Mouse (Mus musculus) heart, postnatal 14 days (tissue): ENCODE data around the gene Zbtb22. TPM values are rescaled to one million over a fixed set of nuclear protein-coding genes. Genes with fewer than 3 reads are reported as not detected.
"Not testable (repeated sequence)": the region's sequence is repeated elsewhere in the genome, so short reads cannot be mapped to it uniquely, and the experiment has no call there.

Experiments
- DNase-seq, 2 experiments: peaks; one replicate each; pipeline ENCODE4 v3.0.0; 2021 to 2022
- intact Hi-C: fragments of 180-260 bp; cut with DNase I; formaldehyde crosslinking; loops from one replicate; pipeline ENCODE4 v1.15.1; 2025
- total RNA-seq, 2 experiments: library from RNA; stranded (reverse); gene quantifications; 2 replicates each; pipeline ENCODE4 v1.2.3; 2021

Gene Zbtb22
- total RNA-seq, 2 experiments from 2014 or later, result 16.8 to 20.3 TPM

DNA sequence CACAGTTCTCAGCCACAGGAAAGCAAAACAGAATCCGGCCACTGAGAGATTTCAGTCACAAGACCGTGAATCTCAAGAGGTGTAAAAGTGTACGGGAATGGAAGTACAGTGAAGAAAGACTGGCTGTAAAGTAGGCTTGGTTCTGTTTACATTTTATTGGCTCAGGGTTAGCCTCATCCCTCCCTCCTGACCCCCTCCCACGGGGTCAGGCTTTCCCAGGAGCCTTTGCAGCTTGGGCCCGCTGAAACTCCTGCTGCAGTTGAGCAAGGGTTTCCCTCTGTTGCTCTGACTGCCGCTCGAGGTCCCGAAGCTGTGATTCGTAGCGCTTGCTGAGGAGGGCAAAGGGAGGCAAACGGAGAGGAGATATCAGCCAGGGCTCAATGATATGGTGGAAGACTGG is 23.1 kb downstream of the Zbtb22 start:
- intact Hi-C loops, result no loop called here
- DNase-seq, result no peak

- DNase-seq, result peak; percentile 86 to 92
- intact Hi-C loops, result no loop called here
These were observed 24.6 kb downstream of the Zbtb22 start, which contains the start of the genes Pfdn6 and Wdr46 for GRCm38 (mm10) chr17:33940206-33940805. Pfdn6 (minus strand) TSS chr17:33940343. Wdr46 (plus strand) TSS chr17:33940660.

GRCm38 (mm10) chr17:33940981-33941380 is 25.3 kb downstream of the Zbtb22 start:
- intact Hi-C loops, result no loop called here
- DNase-seq, result no peak

GRCm38 (mm10) chr17:33941381-33941780 is 25.7 kb downstream of the Zbtb22 start:
- DNase-seq, result no peak
- intact Hi-C loops, result no loop called here

DNA sequence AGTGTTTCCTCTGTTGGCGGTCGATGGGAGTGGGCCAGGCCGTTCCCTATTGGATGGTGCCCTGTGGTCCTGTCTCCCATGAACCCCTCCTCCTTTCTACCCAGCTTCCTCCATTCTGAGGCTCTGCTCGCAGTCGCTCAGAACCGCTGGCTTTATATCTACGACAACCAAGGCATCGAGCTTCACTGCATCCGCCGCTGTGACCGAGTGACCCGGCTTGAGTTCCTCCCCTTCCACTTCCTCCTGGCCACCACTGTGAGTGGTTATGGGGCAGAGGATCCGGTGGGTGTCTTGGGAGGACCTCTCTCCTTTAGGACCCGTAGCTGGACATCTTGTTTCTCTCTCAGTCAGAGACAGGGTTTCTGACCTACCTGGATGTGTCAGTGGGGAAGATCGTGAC is 27.8 kb downstream of the Zbtb22 start:
- intact Hi-C loops, result no loop called here
- no peak for DNase-seq

DNA sequence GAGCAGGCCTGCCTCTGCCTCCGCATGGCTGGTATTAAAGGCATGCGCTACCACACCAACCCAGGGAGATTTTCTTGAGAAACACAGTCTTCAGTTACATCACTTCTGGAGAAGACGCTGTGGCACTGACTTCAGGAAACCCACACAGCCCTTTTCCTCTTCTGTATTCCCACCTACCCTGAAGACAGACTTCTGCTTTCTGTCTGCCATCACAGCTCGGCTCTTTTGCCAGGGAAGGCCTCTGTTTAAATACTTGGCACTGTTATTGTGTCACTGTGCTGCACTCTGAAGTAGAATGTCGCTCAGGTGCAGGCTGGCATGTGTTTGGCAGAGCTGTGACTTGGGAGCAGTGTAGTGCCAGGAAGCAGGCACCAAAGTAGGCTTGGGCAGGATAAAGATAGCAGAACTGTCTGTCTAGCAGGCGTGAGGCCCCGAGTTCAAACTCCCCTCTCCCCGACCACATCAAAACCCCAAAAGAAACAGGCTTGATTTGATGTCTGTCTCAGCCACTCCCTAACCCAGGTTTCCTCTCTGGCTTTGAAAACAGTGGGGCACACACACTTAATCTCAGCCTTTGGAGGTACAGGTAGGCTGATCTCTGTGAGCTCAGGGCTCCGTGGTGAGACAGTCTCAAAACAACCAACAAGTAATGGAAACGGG is 31.9 kb downstream of the Zbtb22 start:
- intact Hi-C loops, result no loop called here
- DNase-seq, result no peak

DNA sequence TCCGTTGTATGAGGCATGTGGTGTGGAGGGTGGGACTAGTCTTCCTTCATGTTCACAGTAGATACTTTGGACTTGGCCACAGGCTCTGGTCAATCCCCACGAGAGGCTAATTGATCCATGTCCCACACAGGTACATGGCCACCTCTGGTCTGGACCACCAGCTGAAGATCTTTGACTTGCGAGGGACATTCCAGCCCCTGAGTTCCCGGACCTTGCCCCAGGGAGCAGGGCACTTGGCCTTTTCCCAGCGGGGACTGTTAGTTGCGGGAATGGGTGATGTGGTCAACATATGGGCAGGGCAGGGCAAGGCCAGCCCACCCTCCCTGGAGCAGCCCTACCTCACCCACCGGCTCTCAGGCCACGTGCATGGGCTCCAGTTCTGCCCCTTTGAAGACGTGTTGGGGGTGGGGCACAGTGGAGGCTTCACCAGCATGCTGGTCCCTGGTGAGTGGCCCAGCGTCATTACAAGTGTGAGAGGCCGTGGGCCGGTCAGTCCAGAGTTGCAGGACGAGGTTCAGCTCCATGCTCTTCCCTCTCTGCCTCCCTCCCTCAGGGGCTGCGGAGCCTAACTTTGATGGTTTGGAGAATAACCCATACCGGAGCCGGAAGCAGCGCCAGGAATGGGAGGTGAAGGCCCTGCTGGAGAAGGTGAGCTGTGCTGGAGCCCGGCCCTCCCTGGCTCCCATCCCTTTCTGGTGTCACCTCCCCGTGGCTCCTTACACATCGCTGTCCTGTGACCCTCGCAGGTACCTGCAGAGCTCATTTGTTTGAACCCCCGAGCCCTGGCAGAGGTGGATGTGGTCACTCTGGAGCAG is 32.6 kb downstream of the Zbtb22 start:
- no peak for DNase-seq
- intact Hi-C loops, result no loop called here

GRCm38 (mm10) chr17:33948905-33949537 is 33.3 kb downstream of the Zbtb22 start:
- intact Hi-C loops, result no loop called here
- no peak for DNase-seq

DNA sequence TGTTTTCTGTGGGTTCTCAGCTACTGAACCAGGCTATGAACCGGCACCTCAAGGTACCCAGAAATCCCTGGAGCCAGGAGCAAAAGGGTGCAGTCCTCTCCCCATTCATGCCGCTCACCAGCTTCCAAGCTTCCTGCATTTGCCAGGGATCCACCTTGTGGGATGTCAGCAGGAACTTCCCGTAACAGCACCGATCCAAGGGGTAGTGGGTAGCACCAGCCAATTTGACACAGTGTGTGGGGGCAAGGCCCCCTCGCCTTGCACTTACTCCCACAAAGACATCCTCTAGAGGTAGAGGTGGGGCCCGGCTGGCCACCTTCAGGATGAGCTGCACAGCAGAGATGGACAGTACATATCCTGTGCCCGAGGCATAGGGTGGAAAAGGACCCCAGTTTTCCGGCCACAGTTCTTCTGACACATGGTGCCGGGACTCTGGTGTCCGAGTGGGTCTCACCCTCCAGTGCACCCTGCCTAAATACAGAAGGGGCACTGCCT is 34.5 kb downstream of the Zbtb22 start:
- intact Hi-C loops, result no loop called here
- no peak for DNase-seq

- peak; percentile 72 to 78 for DNase-seq
- intact Hi-C loops, result no loop called here
These were observed 35.6 kb downstream of the Zbtb22 start, which contains the start of gene B3galt4 for GRCm38 (mm10) chr17:33951021-33951946. B3galt4 (minus strand) TSS chr17:33951488.

DNA sequence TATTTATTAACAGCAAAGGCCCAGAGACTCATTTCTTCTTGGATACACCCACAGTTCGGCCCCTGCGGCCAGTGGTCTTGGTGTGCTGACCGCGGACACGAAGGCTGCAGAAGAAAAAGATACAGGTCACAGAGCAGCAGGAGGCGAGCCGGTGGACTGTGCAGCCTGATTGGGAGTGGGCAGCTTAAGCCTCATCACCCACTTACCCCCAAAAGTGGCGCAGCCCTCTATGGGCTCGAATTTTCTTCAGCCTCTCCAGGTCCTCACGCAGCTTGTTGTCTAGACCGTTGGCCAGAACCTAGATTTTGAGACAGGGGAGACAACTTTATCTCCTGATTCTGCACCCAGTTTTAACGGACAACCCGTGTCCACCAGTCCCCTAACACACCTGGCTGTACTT is 36.3 kb downstream of the Zbtb22 start:
- intact Hi-C loops, DNase-seq: not testable (repeated sequence)

GRCm38 (mm10) chr17:33952879-33953278 is 37.2 kb downstream of the Zbtb22 start:
- DNase-seq, result no peak
- intact Hi-C loops, result no loop called here

GRCm38 (mm10) chr17:33953310-33953709 is 37.6 kb downstream of the Zbtb22 start:
- intact Hi-C loops, result no loop called here
- no peak for DNase-seq

DNA sequence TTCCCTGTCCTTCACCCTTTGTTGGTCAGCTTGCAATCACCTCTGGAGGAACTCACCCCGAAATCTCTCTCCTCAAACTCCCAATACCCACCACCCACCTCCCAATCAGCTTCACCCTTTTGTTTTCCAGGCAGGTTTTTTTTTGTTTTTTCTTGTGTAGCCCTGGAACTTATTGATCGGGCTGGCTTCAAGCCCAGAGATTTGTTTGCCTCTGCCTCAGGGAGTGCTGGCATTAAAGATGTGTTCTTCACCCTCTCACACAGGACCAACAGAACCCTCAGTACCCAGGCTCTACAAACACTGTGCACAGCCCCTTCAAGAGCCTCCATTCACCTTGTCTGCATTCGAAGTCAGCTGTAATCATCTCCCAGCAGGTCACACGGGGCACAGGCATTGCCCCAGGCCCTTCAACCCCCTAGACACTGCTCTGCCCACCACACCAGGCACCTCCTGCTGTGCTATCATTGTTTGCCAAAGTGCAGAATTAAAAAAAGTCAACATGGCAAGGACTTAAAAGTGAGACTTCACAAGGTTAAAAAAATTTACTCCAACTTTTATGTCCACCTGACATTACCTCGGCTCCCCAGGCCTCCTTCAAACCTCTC is 38.4 kb downstream of the Zbtb22 start:
- intact Hi-C loops, result no loop called here
- no peak for DNase-seq

DNA sequence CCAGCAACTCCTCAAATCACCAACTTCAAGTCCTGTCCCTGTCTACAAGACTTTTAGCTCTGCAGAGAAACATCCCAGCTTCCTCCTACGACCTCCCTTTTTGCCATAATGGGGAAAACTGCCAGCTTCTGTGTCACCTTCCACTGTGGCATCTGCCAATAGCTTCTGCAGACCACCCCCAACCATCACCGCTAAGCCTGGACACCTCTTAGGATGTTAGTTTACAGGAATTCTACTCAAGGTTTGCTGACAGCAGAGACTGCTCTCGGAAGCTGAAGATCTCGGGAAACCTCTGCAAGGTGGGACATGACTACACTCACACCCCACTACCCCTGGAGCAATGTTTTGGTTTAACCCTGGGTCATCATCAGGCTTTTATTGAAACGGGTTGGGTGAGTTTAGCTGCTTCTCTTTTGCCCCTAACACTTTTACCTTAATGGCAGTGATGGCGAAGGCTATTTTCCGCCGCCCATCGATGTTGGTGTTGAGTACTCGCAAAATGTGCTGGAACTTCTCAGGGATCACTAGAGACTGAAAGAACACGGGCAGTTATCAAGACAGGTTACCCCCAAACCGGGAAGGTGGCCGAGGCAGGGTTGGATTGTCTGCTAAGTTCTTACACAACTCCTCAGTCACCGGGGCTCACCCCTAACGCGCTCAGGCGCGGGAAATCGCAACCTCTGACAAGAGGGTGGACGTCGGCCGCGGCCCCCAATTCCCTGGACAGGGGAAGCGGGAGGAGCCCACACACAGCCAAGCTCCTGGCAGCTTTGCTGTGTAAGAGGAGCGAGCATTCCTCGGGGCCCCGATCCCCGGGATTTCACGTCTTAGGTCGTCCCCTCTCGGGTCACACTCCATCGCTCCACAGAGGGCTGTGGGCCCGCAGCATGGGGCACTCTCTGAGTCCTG is 39.2 kb downstream of the Zbtb22 start:
- DNase-seq, result peak in 1 of 2 experiments; percentile 60
- intact Hi-C loops, result loop anchor here (5.0 kb wide), 1 partner anchor 67 kb away; the partner anchor contains the start of gene Ring1

DNA sequence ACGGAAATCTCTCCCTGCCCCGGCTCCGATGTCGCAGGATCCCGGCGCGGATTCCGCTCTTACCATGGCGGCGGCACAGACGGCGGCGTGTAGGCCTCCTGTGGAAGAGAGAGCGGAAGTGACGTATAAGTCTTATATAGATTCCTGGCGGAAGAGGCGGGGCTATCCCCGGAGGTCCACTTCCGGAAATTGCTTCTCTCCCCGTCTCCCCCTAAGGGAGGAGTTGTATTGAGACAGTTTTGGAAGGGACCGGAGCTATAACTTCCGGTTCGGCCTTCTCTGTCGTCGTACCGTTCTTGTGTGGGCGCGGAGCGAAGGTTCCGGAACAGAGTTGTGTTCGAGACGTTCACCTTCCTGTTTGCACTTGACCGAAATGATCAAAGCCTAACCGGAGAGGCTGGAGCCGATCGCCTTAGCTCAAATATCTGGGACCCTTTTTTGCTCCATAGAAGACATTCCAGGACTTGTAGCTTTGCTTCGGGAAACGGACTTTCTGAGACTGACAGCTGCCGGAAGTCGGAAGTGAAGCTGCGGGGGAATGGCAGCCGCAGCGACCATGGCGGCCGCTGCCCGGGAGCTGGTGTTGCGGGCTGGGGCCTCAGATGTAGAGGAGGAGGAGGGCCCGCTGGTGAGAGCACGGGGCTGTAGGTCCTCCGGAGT is 40.0 kb downstream of the Zbtb22 start, which contains the start of the genes Vps52 and Rps18:
Gene Vps52 (plus strand): TSS at position 258 of the 660 bp plus-strand sequence.
Gene Rps18 (minus strand): TSS at position 447 of the 660 bp plus-strand sequence.
- DNase-seq, result peak; percentile 94 to 97
- intact Hi-C loops, result loop anchor here (5.0 kb wide), 1 partner anchor 67 kb away; the partner anchor contains the start of gene Ring1

DNA sequence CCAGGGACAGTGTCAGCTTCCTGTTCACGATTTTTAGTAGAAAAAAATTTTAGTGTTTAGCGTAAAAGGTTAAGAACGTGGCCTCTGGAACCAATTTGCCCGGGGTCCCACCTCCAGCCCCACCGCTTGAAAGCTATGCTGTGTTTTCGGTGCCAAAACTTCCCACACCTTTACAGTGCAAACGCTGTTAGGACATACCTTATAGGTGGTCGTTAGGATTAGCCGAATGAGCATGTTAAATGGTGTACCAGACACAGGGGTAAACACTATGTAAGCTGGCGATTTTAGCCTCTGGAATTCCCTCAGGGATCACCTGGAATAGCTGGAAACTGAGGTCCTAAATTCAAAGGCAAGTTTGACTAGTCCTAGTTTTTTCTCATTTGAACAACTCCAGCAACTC is 40.6 kb downstream of the Zbtb22 start:
- no peak for DNase-seq
- intact Hi-C loops, result loop anchor here (5.0 kb wide), 1 partner anchor 66 kb away; the partner anchor contains the start of gene Ring1
